Mouse (Mus musculus): ENCODE data around the gene Gm5475. TPM values are rescaled to one million over a fixed set of nuclear protein-coding genes. Genes with fewer than 3 reads are reported as not detected.

Gm5475 gene
- polyA plus RNA-seq (2017; shearing (Covaris generic)): not detected

GRCm38 (mm10) chr15:100421758-100422197 is at the start of gene Gm5475:
TSS of gene Gm5475 (plus strand) at chr15:100422147.

GRCm38 (mm10) chr15:100424396-100425122 is 2.6 kb downstream of the Gm5475 start, which contains the start of gene Slc11a2:
TSS of gene Slc11a2 (minus strand) at chr15:100425072.

GRCm38 (mm10) chr15:100468295-100469188 is 46.6 kb downstream of the Gm5475 start, which contains the start of gene Letmd1:
TSS of gene Letmd1 (plus strand) at chr15:100469023.

Other genes with a start within 250 kb of the Gm5475 start
- 30.8 TPM for gene Atf1, start 194.3 kb upstream of the Gm5475 start, polyA plus RNA-seq (2017; shearing (Covaris generic))
- not detected for gene Tmprss12, start 141.3 kb upstream of the Gm5475 start, polyA plus RNA-seq (2017; shearing (Covaris generic))
- 10.3 TPM for gene Mettl7a1, start 118.0 kb upstream of the Gm5475 start, polyA plus RNA-seq (2017; shearing (Covaris generic))
- gene Mettl7a3, start 87.2 kb upstream of the Gm5475 start, polyA plus RNA-seq (2017; shearing (Covaris generic)): not detected
- gene Methig1, start 69.0 kb upstream of the Gm5475 start, polyA plus RNA-seq (2017; shearing (Covaris generic)): not detected
- gene Mettl7a2, start 68.9 kb upstream of the Gm5475 start, polyA plus RNA-seq (2017; shearing (Covaris generic)): not detected
- gene Higd1c, start 57.6 kb upstream of the Gm5475 start, polyA plus RNA-seq (2017; shearing (Covaris generic)): not detected
- gene Slc11a2, start 2.9 kb downstream of the Gm5475 start, polyA plus RNA-seq (2017; shearing (Covaris generic)): 37.1 TPM
- gene Letmd1, start 46.9 kb downstream of the Gm5475 start, polyA plus RNA-seq (2017; shearing (Covaris generic)): 40.3 TPM
- gene Csrnp2, start 73.3 kb downstream of the Gm5475 start, polyA plus RNA-seq (2017; shearing (Covaris generic)): 3.2 TPM
- gene Tfcp2, start 129.9 kb downstream of the Gm5475 start, polyA plus RNA-seq (2017; shearing (Covaris generic)): 8.3 TPM
- 5.1 TPM for gene Pou6f1, start 177.8 kb downstream of the Gm5475 start, polyA plus RNA-seq (2017; shearing (Covaris generic))
- gene Dazap2, start 193.2 kb downstream of the Gm5475 start, polyA plus RNA-seq (2017; shearing (Covaris generic)): 544 TPM
- gene Smagp, start 214.8 kb downstream of the Gm5475 start, polyA plus RNA-seq (2017; shearing (Covaris generic)): 0.53 TPM
- 759 TPM for gene Bin2, start 247.4 kb downstream of the Gm5475 start, polyA plus RNA-seq (2017; shearing (Covaris generic))

All from activated CD4-positive, CD25-positive, alpha-beta regulatory T cell, adult 9 weeks (primary cell).